Mouse (Mus musculus) lung, postnatal 0 days (tissue): Measurements from ENCODE around the gene Nelfcd.

Experiments
- CTCF ChIP-seq: IDR thresholded peaks from 2 replicates; pipeline ENCODE4 v1.5.1; 2016; ENCODE audit warnings: antibody characterized with exemption, mild to moderate bottlenecking
- EP300 ChIP-seq: IDR thresholded peaks from 2 replicates; pipeline ENCODE4 v1.6.1; 2016; ENCODE audit warnings: antibody characterized with exemption, mild to moderate bottlenecking, control low read depth

DNA sequence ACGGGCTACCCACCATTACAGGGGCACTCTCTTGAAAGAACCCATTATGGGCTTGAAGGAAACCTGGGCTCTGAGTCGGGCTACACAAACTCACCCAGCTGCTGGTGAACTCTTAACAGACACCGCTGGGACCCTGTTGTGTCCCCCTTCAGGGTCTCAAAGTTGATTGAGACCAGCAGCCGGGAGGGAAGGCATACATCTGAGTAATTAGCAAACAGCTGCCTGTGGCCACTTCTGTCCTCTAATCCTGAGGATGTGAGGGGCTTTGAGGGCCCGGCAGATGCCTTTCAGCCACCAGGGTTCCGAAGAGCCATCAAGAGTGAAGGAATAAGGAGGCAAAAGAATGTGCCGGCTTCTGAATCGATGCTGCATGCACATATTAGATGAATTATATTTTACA lies 31.3 kb downstream of the Nelfcd start:
- TF ChIP-seq EP300 (no peak), CTCF (no peak)
